ENCODE assay signal across 8 mouse cellular contexts in genomic region chr17:17295037-17295436, GRCm38 (mm10).
DNase-seq lines count a peak whose midpoint lies in the region; ATAC-seq and TF ChIP-seq lines count a peak whose summit lies in the region.
"Not testable (repeated sequence)": the region's sequence is repeated elsewhere in the genome, so short reads cannot be mapped to it uniquely, and the experiment has no call there.

No protein-coding gene starts in this region.

- WGBS in heart, embryonic 10.5 days: 4% methylated on average over 1 of the region's 1 CpGs
- 4% methylated on average over 1 of the region's 1 CpGs for WGBS in hindbrain, embryonic 15.5 days
- WGBS in liver, embryonic 16.5 days (ENCODE audit: insufficient replicate concordance): 0% methylated on average over 1 of the region's 1 CpGs
- 4% methylated on average over 1 of the region's 1 CpGs for WGBS in midbrain, embryonic 12.5 days
- WGBS in stomach, embryonic 14.5 days: 5% methylated on average over 1 of the region's 1 CpGs

- H3K4me1 ChIP-seq in E14TG2a.4 (replicated peaks; ENCODE audit: low read depth, low read length); heart, embryonic 10.5 days; hindbrain, embryonic 15.5 days (replicated peaks); liver, embryonic 16.5 days (ENCODE audit: control insufficient read depth, low read depth, low read length); midbrain, embryonic 12.5 days; stomach, embryonic 14.5 days (ENCODE audit: control insufficient read depth, insufficient read depth, low read length): not testable (repeated sequence)

- not testable (repeated sequence) for H3K27ac ChIP-seq in heart, embryonic 10.5 days; hindbrain, embryonic 15.5 days (replicated peaks); left cerebral cortex, adult 2 months; liver, embryonic 16.5 days (ENCODE audit: low read length); midbrain, embryonic 12.5 days (replicated peaks); stomach, embryonic 14.5 days (ENCODE audit: low read length)

- not testable (repeated sequence) for H3K9me3 ChIP-seq in E14TG2a.4 (ENCODE audit: low read length); heart, embryonic 10.5 days; hindbrain, embryonic 15.5 days; liver, embryonic 16.5 days (replicated peaks; ENCODE audit: control insufficient read depth, low read length); midbrain, embryonic 12.5 days; stomach, embryonic 14.5 days (ENCODE audit: control insufficient read depth, low read depth, low read length)

- H3K4me2 ChIP-seq in hindbrain, embryonic 15.5 days: peak overlapping the region; percentile 51
- H3K4me2 ChIP-seq in liver, embryonic 16.5 days (ENCODE audit: low read depth, low read length): peak overlapping the region; percentile 53
- peak overlapping the region; percentile 49 for H3K4me2 ChIP-seq in midbrain, embryonic 12.5 days (replicated peaks)
- peak overlapping the region; percentile 38 for H3K4me2 ChIP-seq in stomach, embryonic 14.5 days (replicated peaks; ENCODE audit: low read depth, low read length)

- 0 out of 2 replicates have a peak, but pooled peaks have one; percentile 48 for ATAC-seq in erythroblast, adult 5-6 weeks (replicated peaks; ENCODE audit: low FRiP score, poor library complexity, severe bottlenecking)
- 0 out of 2 replicates have a peak, but pooled peaks have one; percentile 70 for ATAC-seq in hindbrain, embryonic 15.5 days (ENCODE audit: low FRiP score, low read depth)
- ATAC-seq in liver, embryonic 16.5 days (ENCODE audit: low read depth); stomach, embryonic 14.5 days (ENCODE audit: insufficient number of reproducible peaks, insufficient read depth, low FRiP score, low read depth): not testable (repeated sequence)
- ATAC-seq in midbrain, embryonic 12.5 days (ENCODE audit: low FRiP score, low read depth): peak; percentile 48

- H3K9ac ChIP-seq in hindbrain, embryonic 15.5 days; liver, embryonic 16.5 days (ENCODE audit: low read depth, low read length); midbrain, embryonic 12.5 days (replicated peaks); stomach, embryonic 14.5 days (replicated peaks; ENCODE audit: low read depth, low read length): not testable (repeated sequence)

- not testable (repeated sequence) for H3K27me3 ChIP-seq in E14TG2a.4 (ENCODE audit: insufficient read depth, low read length); heart, embryonic 10.5 days (ENCODE audit: insufficient read depth, poor library complexity, severe bottlenecking); hindbrain, embryonic 15.5 days; liver, embryonic 16.5 days (ENCODE audit: control insufficient read depth, insufficient read depth, low read depth, low read length); midbrain, embryonic 12.5 days; stomach, embryonic 14.5 days (ENCODE audit: control insufficient read depth, insufficient read depth, low read length)

- not testable (repeated sequence) for H3K36me3 ChIP-seq in E14TG2a.4 (ENCODE audit: insufficient read depth, low read length); heart, embryonic 10.5 days; hindbrain, embryonic 15.5 days; liver, embryonic 16.5 days (ENCODE audit: control insufficient read depth, insufficient read depth); midbrain, embryonic 12.5 days; stomach, embryonic 14.5 days (ENCODE audit: control insufficient read depth, insufficient read depth, low read length)

- peak overlapping the region; percentile 83 for H3K4me3 ChIP-seq in E14TG2a.4 (replicated peaks; ENCODE audit: low read length)
- H3K4me3 ChIP-seq in heart, embryonic 10.5 days: peak overlapping the region; percentile 57
- H3K4me3 ChIP-seq in hindbrain, embryonic 15.5 days: peak overlapping the region; percentile 55
- H3K4me3 ChIP-seq in left cerebral cortex, adult 2 months: peak overlapping the region; percentile 43
- peak overlapping the region; percentile 27; the same call in 1 of the 2 replicates for H3K4me3 ChIP-seq in liver, embryonic 16.5 days (ENCODE audit: low read depth, low read length)
- peak overlapping the region; percentile 51 for H3K4me3 ChIP-seq in midbrain, embryonic 12.5 days
- H3K4me3 ChIP-seq in stomach, embryonic 14.5 days (ENCODE audit: low read depth, low read length): peak overlapping the region; percentile 37

- not testable (repeated sequence) for DNase-seq in heart, embryonic 10.5 days (ENCODE audit: low spot score); left cerebral cortex, adult 2 months (ENCODE audit: extremely low spot score in 1 of 2, low spot score in 2 of 2)

- not testable (repeated sequence) for TF ChIP-seq CTCF in E14TG2a.4 (conservative IDR thresholded peaks at IDR 0.05; ENCODE audit: low read length); left cerebral cortex, adult 2 months (IDR thresholded peaks at IDR 0.05)

- intact Hi-C loops in left cerebral cortex, adult 2 months (cut with DNase I): loop anchor here (5.0 kb wide), 1 partner anchor 63 kb away; no protein-coding TSS in a partner anchor

Comparison
In these comparisons a context has a peak if more than half of its experiments do, and no peak if none do; other contexts are left out.
1. H3K4me3 ChIP-seq: peak in every context shown above with its lines; median percentile 83 in E14TG2a.4; 57 in heart, embryonic 10.5 days; 55 in hindbrain, embryonic 15.5 days; 51 in midbrain, embryonic 12.5 days; 43 in left cerebral cortex, adult 2 months; 37 in stomach, embryonic 14.5 days; 27 in liver, embryonic 16.5 days.